Mouse (Mus musculus) liver, postnatal 0 days (tissue): Measurements from ENCODE around the gene Hcn1.

Experiments
- CTCF ChIP-seq: sonication (generic); IDR thresholded peaks from 2 replicates; pipeline ENCODE4 v1.5.1; 2016; ENCODE audit warnings: antibody characterized with exemption, low read depth
- EP300 ChIP-seq: IDR thresholded peaks from 2 replicates; pipeline ENCODE4 v1.6.1; 2016; ENCODE audit warnings: antibody characterized with exemption, low read depth, mild to moderate bottlenecking

DNA sequence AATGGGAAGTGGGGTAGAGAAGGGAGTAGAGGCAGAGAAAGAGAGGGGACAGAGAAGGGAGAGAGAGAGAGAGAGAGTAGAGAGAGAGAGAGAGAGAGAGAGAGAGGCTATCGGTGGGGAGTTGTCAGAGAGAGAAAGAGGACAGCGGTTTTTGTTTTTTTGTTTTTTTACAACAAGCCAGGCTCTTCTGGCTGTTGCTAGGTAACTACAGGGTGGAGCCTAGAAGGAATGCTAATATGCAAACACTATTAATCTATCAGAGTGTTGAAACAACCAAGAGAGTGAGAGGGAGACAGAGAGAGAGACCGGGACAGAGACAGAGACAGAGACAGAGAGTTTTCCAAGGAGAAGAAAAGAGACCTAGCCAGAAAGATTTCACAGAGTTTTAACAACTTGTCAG lies 425.7 kb downstream of the Hcn1 start:
- no peak for TF ChIP-seq CTCF
- no peak for TF ChIP-seq EP300
